Mouse (Mus musculus): ENCODE measurements around the gene Ggct. TPM values are rescaled to one million over a fixed set of nuclear protein-coding genes. Genes with fewer than 3 reads are reported as not detected.
A peak's percentile ranks its signal among the peaks of the same experiment; 100 is the strongest.

Ggct gene
- 10 to 100 TPM; 26.6 to 28.9 TPM for total RNA-seq (2021)
- long read RNA-seq, experiment 1, transcript Ggct-202 (4 exons, 3,960 nt): major isoform, 9 of 10 reads
- long read RNA-seq, experiment 1, partial matches to known transcripts: 0 of 10 reads
- long read RNA-seq, experiment 1, other reads (novel, unspliced or antisense): 0 of 10 reads
- long read RNA-seq, experiment 2, transcript Ggct-202 (4 exons, 3,960 nt): major isoform, 9 of 13 reads
- long read RNA-seq, experiment 2, partial matches to known transcripts: 1 of 13 reads
- long read RNA-seq, experiment 2, other reads (novel, unspliced or antisense): 0 of 13 reads

DNA sequence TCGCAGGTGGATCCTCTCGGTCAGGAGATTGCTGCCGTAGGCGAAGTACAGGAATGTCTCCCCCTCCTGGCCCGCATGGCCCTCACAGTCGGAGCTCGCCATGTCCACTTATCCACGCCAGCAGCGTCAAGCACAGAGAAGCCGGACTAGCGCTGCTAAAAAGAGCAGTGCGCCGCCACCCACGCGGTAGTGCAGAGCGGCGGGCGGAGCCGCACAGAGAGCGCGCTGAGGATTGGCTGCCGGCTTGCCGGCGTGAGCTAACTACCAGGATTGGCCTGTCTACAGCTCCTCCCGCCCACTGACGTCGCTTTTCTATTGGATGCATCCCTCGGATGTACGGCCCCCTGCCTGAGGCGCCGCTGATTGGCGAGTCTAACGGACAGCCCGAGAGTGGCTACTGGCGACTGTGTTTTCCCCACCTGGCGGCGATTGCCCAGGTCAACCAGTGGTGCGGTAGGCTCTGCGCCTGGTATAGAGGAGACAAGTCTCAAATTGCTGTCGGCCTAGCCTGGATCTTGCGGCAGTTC is at the start of gene Ggct:
Ggct (minus strand) TSS at position 217 of the 527 bp plus-strand sequence.
- DNase-seq (ENCODE audit: low spot score in 2 of 2): peak; percentile 94 to 97

- no peak for DNase-seq (ENCODE audit: low spot score in 2 of 2)
These were observed 47.3 kb upstream of the Ggct start for GRCm38 (mm10) chr6:55040031-55040430.

DNA sequence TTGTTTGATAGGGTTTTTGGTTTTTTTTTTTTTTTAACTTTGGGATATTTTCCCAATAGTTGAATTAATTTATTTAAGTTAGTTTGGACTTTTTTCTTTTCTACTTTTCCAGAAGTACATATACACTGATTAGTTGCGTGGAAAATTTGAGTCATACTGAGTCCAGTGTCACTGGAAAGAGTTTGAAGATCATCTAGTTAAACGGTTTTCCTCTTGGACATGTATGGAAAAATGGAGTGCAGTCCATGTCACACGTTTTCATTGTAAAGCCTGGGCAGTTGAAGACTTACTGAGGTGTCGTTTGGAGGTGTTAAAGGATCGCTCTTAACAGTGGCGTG is 46.7 kb upstream of the Ggct start:
- no peak for DNase-seq (ENCODE audit: low spot score in 2 of 2)

- DNase-seq (ENCODE audit: low spot score in 2 of 2): no peak
These were observed 46.1 kb upstream of the Ggct start for GRCm38 (mm10) chr6:55038671-55039445.

DNA sequence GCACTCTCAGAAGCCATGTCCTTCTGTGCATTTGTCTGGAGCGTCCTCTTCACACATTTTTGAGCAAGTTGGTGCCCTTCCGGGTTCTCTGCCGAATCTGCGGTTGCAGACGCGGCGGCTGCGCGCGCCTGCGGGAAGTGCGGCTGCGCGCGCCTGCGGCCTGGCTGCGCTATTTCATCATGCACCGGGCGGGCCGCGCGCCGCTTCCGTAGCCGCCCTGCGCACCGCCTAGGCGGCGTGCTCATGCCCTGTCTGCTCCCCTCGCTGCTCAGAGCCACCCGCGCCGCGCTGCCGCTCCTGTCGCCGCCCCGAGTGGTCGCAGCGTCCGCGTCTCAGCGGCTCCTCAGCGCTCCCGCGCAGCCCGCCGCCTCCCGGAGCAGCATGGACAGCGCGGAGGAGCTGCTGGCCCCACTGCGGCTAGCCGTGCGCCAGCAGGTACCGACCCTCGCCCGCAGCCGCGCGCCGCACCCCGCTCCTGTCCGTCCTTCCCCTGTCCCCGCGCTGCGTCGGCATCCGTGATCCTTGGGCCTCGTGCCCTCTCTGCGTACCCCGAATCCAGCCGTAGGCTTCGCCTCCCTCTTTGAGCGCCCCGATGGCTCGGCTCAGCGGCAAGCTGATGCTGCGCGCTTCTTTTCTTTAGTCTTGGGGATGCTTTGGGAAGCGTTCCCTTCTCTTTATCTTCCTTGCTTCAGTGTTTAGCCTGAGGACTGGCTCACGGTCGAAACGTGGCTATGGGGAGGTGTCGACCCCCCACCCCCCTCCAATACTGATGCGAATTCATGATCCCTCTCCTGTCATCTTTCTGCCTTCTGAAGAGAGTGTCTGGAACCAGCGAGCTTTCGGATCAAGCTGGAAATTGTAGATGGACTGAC is 45.3 kb upstream of the Ggct start, which contains the start of gene Gars:
Gars (plus strand) TSS at position 209 of the 872 bp plus-strand sequence.
- peak; percentile 84 to 90 for DNase-seq (ENCODE audit: low spot score in 2 of 2)

DNA sequence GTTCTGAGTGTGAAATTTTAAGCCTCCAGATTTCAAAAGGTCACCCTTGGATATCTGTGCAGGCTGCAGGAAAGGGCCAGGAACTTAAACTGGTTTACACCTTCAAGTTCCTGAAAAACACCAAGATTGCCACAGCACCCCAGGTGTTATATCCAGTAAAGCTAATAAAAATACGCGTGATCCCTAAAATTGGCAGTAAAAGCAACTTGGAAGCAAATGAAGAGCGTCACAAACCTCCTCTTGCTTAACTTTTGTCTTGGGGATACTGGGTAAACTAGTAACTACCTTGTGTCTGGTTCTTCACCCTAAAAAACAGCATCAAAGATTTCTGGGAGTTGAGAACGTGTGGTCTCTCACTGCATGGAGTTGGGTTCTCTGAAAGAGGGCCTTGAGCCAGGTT is 44.0 kb upstream of the Ggct start:
- no peak for DNase-seq (ENCODE audit: low spot score in 2 of 2)

DNA sequence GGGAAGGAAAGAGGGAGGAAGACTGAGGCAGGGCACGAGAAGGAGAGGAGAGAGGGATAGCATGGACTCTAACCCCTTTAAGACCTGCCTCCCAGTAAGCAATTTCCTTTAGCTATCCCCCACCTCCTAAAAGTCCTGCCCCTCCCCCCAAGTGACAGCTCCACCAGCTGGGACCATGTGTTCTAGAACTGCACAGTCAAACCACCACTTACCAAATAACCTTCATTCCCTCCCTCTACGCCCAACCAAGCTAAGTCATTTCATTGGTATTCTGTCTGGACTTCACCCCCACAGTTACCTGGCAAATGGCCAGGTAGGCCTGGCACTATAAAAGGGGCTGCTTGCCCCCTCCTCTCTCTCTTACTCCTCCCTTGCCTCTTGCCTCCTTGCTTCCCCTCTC is 34.9 kb upstream of the Ggct start:
- no peak for DNase-seq (ENCODE audit: low spot score in 2 of 2)

- DNase-seq (ENCODE audit: low spot score in 2 of 2): no peak
These were observed 29.1 kb upstream of the Ggct start for GRCm38 (mm10) chr6:55021806-55022205.

DNA sequence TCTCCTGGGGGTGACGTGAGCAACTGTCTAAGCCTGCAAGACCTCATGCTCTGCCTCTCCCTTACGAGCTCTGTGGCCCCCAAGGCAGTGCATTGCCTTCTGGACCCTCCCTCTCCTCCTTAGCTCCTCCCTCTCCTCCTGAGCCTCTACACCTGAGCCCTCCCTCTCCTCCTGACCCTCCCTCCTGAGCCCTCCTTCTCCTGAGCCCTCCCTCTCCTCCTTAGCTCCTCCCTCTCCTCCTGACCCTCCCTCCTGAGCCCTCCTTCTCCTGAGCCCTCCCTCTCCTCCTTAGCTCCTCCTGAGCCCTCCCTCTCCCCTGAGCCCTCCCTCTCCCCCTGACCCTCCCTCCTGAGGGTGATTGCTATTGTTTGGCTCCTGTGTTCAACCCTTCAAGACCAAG is 25.7 kb upstream of the Ggct start:
- DNase-seq (ENCODE audit: low spot score in 2 of 2): no peak

- DNase-seq (ENCODE audit: low spot score in 2 of 2): peak; percentile 45 to 65
These were observed 24.2 kb upstream of the Ggct start for GRCm38 (mm10) chr6:55016710-55017583.

- DNase-seq (ENCODE audit: low spot score in 2 of 2): peak; percentile 51
These were observed 23.5 kb upstream of the Ggct start for GRCm38 (mm10) chr6:55016236-55016635.

- DNase-seq (ENCODE audit: low spot score in 2 of 2): no peak
These were observed 21.4 kb upstream of the Ggct start for GRCm38 (mm10) chr6:55014184-55014583.

GRCm38 (mm10) chr6:55012516-55012915 is 19.8 kb upstream of the Ggct start:
- DNase-seq (ENCODE audit: low spot score in 2 of 2): no peak

DNA sequence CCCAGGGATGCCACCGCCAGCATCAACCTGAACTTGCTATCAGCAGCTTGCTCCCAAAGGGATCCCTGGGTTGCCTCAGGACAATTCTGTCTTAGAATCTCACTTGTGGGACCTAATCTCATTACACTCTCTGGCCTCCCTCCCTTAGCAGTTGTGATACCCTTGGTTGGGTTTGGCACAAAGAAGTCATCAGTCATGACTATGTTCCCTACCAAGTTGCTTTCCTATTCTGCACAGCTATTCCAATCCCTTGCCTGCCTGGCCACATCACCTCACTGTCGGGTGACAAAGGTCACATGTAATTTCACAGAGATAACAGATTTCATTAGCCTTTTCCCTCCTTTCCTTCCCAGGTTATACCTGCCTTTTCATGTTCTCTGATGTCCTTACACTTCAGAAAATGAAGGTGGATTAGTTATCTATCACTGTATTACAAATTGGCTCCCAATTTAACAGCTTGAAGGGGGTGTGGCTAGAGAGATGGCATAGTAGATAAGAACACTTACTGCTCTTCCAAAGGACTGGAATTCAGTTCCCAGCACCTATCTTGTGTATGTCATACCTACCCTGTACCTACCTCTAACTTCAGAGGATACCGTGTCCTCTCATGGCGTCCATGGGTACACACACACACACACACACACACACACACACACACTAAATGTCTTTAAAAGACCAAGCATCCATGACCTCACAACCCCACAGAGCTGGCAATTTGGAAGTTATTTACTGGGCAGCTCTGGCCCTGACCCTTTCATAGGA is 17.8 kb upstream of the Ggct start:
- no peak for DNase-seq (ENCODE audit: low spot score in 2 of 2)

DNA sequence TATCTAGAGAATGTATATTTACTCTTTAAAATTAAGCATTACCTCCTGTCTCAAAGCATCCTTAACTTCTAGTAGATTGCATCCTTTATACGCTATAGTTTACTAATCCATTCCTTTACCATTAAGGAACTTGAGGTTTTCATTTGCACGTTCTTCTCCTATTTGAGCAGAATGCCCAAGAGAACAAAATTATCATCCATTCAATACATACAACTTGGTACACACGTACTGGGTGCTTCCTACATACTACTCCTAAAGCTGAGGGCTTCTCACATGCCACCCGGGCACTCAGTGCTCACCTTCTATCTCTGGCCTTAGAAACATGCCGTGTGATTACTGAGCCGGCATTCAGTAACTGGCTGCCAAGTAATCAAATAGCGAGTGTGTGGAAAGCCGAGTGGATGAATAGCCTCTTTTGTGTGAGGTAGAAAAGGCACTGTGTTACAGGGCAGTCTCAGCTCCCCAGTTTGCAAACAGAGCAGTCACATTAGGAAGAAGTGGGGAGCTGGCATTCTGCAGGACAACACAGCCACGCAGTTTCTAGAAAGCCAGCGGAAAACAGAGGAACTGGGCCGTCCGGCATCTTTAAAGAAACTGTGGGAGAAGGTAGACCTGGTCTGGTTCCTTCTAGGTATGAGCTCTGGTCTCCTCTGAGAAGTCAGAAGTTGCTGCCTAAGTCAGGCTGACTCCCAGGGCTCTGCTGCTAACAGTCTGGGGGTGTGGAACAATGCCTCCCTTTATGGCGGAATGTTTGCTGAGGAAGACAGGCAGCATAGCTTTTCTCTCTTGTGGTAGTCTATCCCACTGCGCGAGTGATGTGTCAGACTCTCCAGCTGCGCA is 16.9 kb upstream of the Ggct start:
- DNase-seq (ENCODE audit: low spot score in 2 of 2): peak in 1 of 2 experiments; percentile 7

DNA sequence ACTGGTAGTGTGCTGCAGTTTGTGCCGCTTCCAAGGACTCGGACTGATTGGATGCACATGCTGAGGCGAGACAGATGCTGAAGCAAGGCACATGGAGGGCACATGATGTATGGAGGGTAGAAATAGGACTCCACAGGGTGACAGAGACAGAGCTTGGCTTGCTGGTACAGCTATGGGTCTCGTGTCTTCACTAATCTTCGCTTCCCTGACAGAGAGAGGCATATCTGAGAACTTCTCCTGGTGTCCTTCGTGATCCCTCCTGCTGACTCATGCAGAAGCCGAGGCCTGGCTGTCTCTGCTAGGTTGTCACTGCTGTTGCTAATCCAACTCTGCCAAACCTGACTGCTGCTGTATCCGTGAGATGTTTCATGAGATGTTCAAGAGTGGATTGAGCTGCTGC is 15.7 kb upstream of the Ggct start:
- no peak for DNase-seq (ENCODE audit: low spot score in 2 of 2)

DNA sequence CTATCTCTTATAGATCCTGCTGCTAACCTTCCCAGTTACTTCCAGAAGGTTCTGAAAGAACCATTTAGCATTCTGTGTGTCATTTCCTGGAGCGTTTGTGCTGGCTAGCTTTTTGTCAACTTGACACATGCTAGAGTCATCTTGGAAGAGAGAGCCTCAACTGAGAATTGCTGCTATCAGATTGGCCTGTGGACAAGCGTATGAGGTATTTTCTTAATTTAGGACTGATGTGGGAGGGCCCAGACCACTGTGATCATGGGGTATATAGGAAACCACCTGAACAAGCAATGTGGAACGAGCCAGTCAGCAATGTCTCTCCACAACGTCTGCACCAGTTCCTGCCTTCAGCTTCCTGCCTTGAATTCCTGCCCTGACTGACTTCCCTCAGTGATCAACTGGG is 10.8 kb upstream of the Ggct start:
- DNase-seq (ENCODE audit: low spot score in 2 of 2): no peak

DNA sequence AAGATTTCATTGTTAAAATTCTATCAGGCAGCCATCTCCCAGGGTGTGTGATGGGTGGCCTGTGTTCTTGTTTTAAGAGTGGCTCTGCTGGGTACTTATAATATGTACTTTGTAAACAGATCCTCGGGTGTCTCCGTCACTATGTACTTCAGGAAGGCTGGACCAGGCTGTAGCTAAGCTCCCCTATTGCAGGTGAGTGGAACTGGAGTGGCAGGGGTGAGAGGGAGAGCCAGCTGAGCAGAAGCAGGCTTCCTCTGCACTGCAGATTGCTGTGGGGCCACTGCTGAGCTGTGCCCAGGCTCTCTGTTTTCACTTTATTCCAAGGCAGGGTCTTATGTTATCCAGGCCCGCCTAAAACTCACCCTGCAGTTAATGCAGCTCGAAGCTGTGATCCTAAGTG is 9.7 kb upstream of the Ggct start:
- DNase-seq (ENCODE audit: low spot score in 2 of 2): no peak

- no peak for DNase-seq (ENCODE audit: low spot score in 2 of 2)
These were observed 8.6 kb upstream of the Ggct start for GRCm38 (mm10) chr6:55001320-55001719.
